Mouse (Mus musculus): ENCODE results near the gene Mansc1. TPM values are rescaled to one million over a fixed set of nuclear protein-coding genes. Genes with fewer than 3 reads are reported as not detected.

The Mansc1 gene
- polyA plus RNA-seq, 1 experiment from 2014 or later: 0.72 TPM

GRCm38 (mm10) chr6:134614322-134614721 is 18.0 kb downstream of the Mansc1 start:
- Histone ChIP-seq H3K27ac (ENCODE audit: low read depth, low read length) (no peak overlapping the region), H3K4me1 (ENCODE audit: control insufficient read depth, insufficient read depth, low read length) (no peaks in the 10 kb centered on the region), H3K9ac (ENCODE audit: low read length) (no peak overlapping the region), H3K27me3 (ENCODE audit: control insufficient read depth, insufficient read depth, low read length) (no peaks in the 10 kb centered on the region), H3K36me3 (ENCODE audit: control insufficient read depth, insufficient read depth, low read length) (no peaks in the 10 kb centered on the region), H3K4me2 (ENCODE audit: low read depth) (no peak overlapping the region), H3K9me3 (ENCODE audit: control insufficient read depth, low read length) (no peaks in the 10 kb centered on the region), H3K4me3 (ENCODE audit: low read depth, low read length) (no peak overlapping the region)
- DNase-seq (ENCODE audit: low spot score) (no peak), ATAC-seq (ENCODE audit: insufficient read depth, low FRiP score, low TSS enrichment) (no peak)
- 82% methylated on average over 4 of the region's 4 CpGs for WGBS

- 79% methylated on average over 13 of the region's 13 CpGs for WGBS
- H3K9me3 ChIP-seq (ENCODE audit: control insufficient read depth, low read length): no peaks in the 10 kb centered on the region
- H3K4me2 ChIP-seq (ENCODE audit: low read depth): no peak overlapping the region
- ATAC-seq (ENCODE audit: insufficient read depth, low FRiP score, low TSS enrichment) (no peak), DNase-seq (ENCODE audit: low spot score) (no peak)
- no peaks in the 10 kb centered on the region for H3K27me3 ChIP-seq (ENCODE audit: control insufficient read depth, insufficient read depth, low read length)
- H3K4me3 ChIP-seq (ENCODE audit: low read depth, low read length): no peak overlapping the region
- no peak overlapping the region for H3K9ac ChIP-seq (ENCODE audit: low read length)
- H3K27ac ChIP-seq (ENCODE audit: low read depth, low read length): no peak overlapping the region
- no peaks in the 10 kb centered on the region for H3K4me1 ChIP-seq (ENCODE audit: control insufficient read depth, insufficient read depth, low read length)
- no peaks in the 10 kb centered on the region for H3K36me3 ChIP-seq (ENCODE audit: control insufficient read depth, insufficient read depth, low read length)
Measured at GRCm38 (mm10) chr6:134611896-134612295, 20.4 kb downstream of the Mansc1 start.

GRCm38 (mm10) chr6:134610380-134610779 is 21.9 kb downstream of the Mansc1 start:
- Histone ChIP-seq H3K27ac (ENCODE audit: low read depth, low read length) (no peak overlapping the region), H3K4me1 (ENCODE audit: control insufficient read depth, insufficient read depth, low read length) (no peaks in the 10 kb centered on the region), H3K4me3 (ENCODE audit: low read depth, low read length) (no peak overlapping the region), H3K9me3 (ENCODE audit: control insufficient read depth, low read length) (no peaks in the 10 kb centered on the region), H3K27me3 (ENCODE audit: control insufficient read depth, insufficient read depth, low read length) (no peaks in the 10 kb centered on the region), H3K9ac (ENCODE audit: low read length) (no peak overlapping the region), H3K4me2 (ENCODE audit: low read depth) (no peak overlapping the region), H3K36me3 (ENCODE audit: control insufficient read depth, insufficient read depth, low read length) (no peaks in the 10 kb centered on the region)
- DNase-seq (ENCODE audit: low spot score) (no peak), ATAC-seq (ENCODE audit: insufficient read depth, low FRiP score, low TSS enrichment) (no peak)
- WGBS: 75% methylated on average over 9 of the region's 9 CpGs

GRCm38 (mm10) chr6:134606949-134607746 is 25.1 kb downstream of the Mansc1 start:
- Histone ChIP-seq H3K4me3 (ENCODE audit: low read depth, low read length) (no peak overlapping the region), H3K4me1 (ENCODE audit: control insufficient read depth, insufficient read depth, low read length) (no peaks in the 10 kb centered on the region; the same call in 1 of the 2 replicates), H3K4me2 (ENCODE audit: low read depth) (no peak overlapping the region), H3K36me3 (ENCODE audit: control insufficient read depth, insufficient read depth, low read length) (no peaks in the 10 kb centered on the region), H3K27ac (ENCODE audit: low read depth, low read length) (no peak overlapping the region), H3K27me3 (ENCODE audit: control insufficient read depth, insufficient read depth, low read length) (no peaks in the 10 kb centered on the region), H3K9me3 (ENCODE audit: control insufficient read depth, low read length) (no peaks in the 10 kb centered on the region), H3K9ac (ENCODE audit: low read length) (no peak overlapping the region)
- peak; percentile 26 for DNase-seq (ENCODE audit: low spot score)
- 64% methylated on average over 9 of the region's 9 CpGs for WGBS
- ATAC-seq (ENCODE audit: insufficient read depth, low FRiP score, low TSS enrichment): no peak

- Histone ChIP-seq H3K4me1 (ENCODE audit: control insufficient read depth, insufficient read depth, low read length) (no peaks in the 10 kb centered on the region; the same call in 1 of the 2 replicates), H3K27ac (ENCODE audit: low read depth, low read length) (no peak overlapping the region), H3K9ac (ENCODE audit: low read length) (no peak overlapping the region), H3K36me3 (ENCODE audit: control insufficient read depth, insufficient read depth, low read length) (no peaks in the 10 kb centered on the region), H3K9me3 (ENCODE audit: control insufficient read depth, low read length) (no peaks in the 10 kb centered on the region), H3K4me3 (ENCODE audit: low read depth, low read length) (no peak overlapping the region), H3K4me2 (ENCODE audit: low read depth) (no peak overlapping the region), H3K27me3 (ENCODE audit: control insufficient read depth, insufficient read depth, low read length) (no peaks in the 10 kb centered on the region)
- 57% methylated on average over 6 of the region's 6 CpGs for WGBS
- DNase-seq (ENCODE audit: low spot score) (no peak), ATAC-seq (ENCODE audit: insufficient read depth, low FRiP score, low TSS enrichment) (no peak)
Measured at GRCm38 (mm10) chr6:134606540-134606939, 25.7 kb downstream of the Mansc1 start.

- no peaks in the 10 kb centered on the region; the same call in 1 of the 2 replicates for H3K4me1 ChIP-seq (ENCODE audit: control insufficient read depth, insufficient read depth, low read length)
- 88% methylated on average over 3 of the region's 3 CpGs for WGBS
- H3K4me2 ChIP-seq (ENCODE audit: low read depth): no peak overlapping the region
- ATAC-seq (ENCODE audit: insufficient read depth, low FRiP score, low TSS enrichment) (no peak), DNase-seq (ENCODE audit: low spot score) (no peak)
- no peak overlapping the region for H3K9ac ChIP-seq (ENCODE audit: low read length)
- no peaks in the 10 kb centered on the region for H3K36me3 ChIP-seq (ENCODE audit: control insufficient read depth, insufficient read depth, low read length)
- H3K27me3 ChIP-seq (ENCODE audit: control insufficient read depth, insufficient read depth, low read length): no peaks in the 10 kb centered on the region
- H3K4me3 ChIP-seq (ENCODE audit: low read depth, low read length): no peak overlapping the region
- H3K9me3 ChIP-seq (ENCODE audit: control insufficient read depth, low read length): no peaks in the 10 kb centered on the region
- H3K27ac ChIP-seq (ENCODE audit: low read depth, low read length): no peak overlapping the region
Measured at GRCm38 (mm10) chr6:134605196-134605595, 27.1 kb downstream of the Mansc1 start.

GRCm38 (mm10) chr6:134602371-134603003 is 29.8 kb downstream of the Mansc1 start:
- no peak for ATAC-seq (ENCODE audit: insufficient read depth, low FRiP score, low TSS enrichment)
- Histone ChIP-seq H3K27ac (ENCODE audit: low read depth, low read length) (no peak overlapping the region), H3K9ac (ENCODE audit: low read length) (no peak overlapping the region), H3K4me3 (ENCODE audit: low read depth, low read length) (no peak overlapping the region), H3K4me1 (ENCODE audit: control insufficient read depth, insufficient read depth, low read length) (no peaks in the 10 kb centered on the region; the same call in 1 of the 2 replicates), H3K27me3 (ENCODE audit: control insufficient read depth, insufficient read depth, low read length) (no peaks in the 10 kb centered on the region), H3K36me3 (ENCODE audit: control insufficient read depth, insufficient read depth, low read length) (no peaks in the 10 kb centered on the region), H3K9me3 (ENCODE audit: control insufficient read depth, low read length) (no peaks in the 10 kb centered on the region), H3K4me2 (ENCODE audit: low read depth) (no peak overlapping the region)
- WGBS: 40% methylated on average over 10 of the region's 10 CpGs
- no peak for DNase-seq (ENCODE audit: low spot score)

- DNase-seq (ENCODE audit: low spot score): no peak
- Histone ChIP-seq H3K4me2 (ENCODE audit: low read depth) (no peak overlapping the region), H3K9ac (ENCODE audit: low read length) (no peak overlapping the region), H3K4me3 (ENCODE audit: low read depth, low read length) (no peak overlapping the region), H3K27ac (ENCODE audit: low read depth, low read length) (no peak overlapping the region), H3K9me3 (ENCODE audit: control insufficient read depth, low read length) (no peaks in the 10 kb centered on the region), H3K27me3 (ENCODE audit: control insufficient read depth, insufficient read depth, low read length) (no peaks in the 10 kb centered on the region), H3K4me1 (ENCODE audit: control insufficient read depth, insufficient read depth, low read length) (no peaks in the 10 kb centered on the region; the same call in 1 of the 2 replicates), H3K36me3 (ENCODE audit: control insufficient read depth, insufficient read depth, low read length) (no peaks in the 10 kb centered on the region)
- ATAC-seq (ENCODE audit: insufficient read depth, low FRiP score, low TSS enrichment): no peak
- WGBS: 53% methylated on average over 3 of the region's 3 CpGs
Measured at GRCm38 (mm10) chr6:134601766-134602165, 30.5 kb downstream of the Mansc1 start.

GRCm38 (mm10) chr6:134601130-134601529 is 31.2 kb downstream of the Mansc1 start:
- H3K36me3 ChIP-seq (ENCODE audit: control insufficient read depth, insufficient read depth, low read length): no peaks in the 10 kb centered on the region
- no peaks in the 10 kb centered on the region for H3K9me3 ChIP-seq (ENCODE audit: control insufficient read depth, low read length)
- H3K27me3 ChIP-seq (ENCODE audit: control insufficient read depth, insufficient read depth, low read length): no peaks in the 10 kb centered on the region
- no peak overlapping the region for H3K4me3 ChIP-seq (ENCODE audit: low read depth, low read length)
- no peak for DNase-seq (ENCODE audit: low spot score)
- H3K4me2 ChIP-seq (ENCODE audit: low read depth): no peak overlapping the region
- no peaks in the 10 kb centered on the region; the same call in 1 of the 2 replicates for H3K4me1 ChIP-seq (ENCODE audit: control insufficient read depth, insufficient read depth, low read length)
- no peak for ATAC-seq (ENCODE audit: insufficient read depth, low FRiP score, low TSS enrichment)
- H3K9ac ChIP-seq (ENCODE audit: low read length): no peak overlapping the region
- 61% methylated on average over 7 of the region's 7 CpGs for WGBS
- H3K27ac ChIP-seq (ENCODE audit: low read depth, low read length): no peak overlapping the region

All from neural tube, embryonic 11.5 days (tissue).